Mouse (Mus musculus): Measurements from ENCODE around the gene Nmrk1. TPM values are rescaled to one million over a fixed set of nuclear protein-coding genes. Genes with fewer than 3 reads are reported as not detected.
A peak's percentile ranks its signal among the peaks of the same experiment; 100 is the strongest.

Gene Nmrk1
- polyA plus RNA-seq, 1 experiment = 4.0 TPM

- Histone ChIP-seq H3K4me3 (ENCODE audit: extremely low read depth, insufficient read depth, insufficient read length) (no peak overlapping the region), H3K36me3 (ENCODE audit: control insufficient read depth, insufficient read depth, low read length) (peaks cover 8% of the 10 kb centered on the region), H3K4me1 (ENCODE audit: control insufficient read depth, insufficient read depth, insufficient read length) (peaks cover 3% of the 10 kb centered on the region; the same call in 1 of the 2 replicates), H3K27ac (ENCODE audit: insufficient read depth, low read length) (no peak overlapping the region), H3K27me3 (ENCODE audit: control insufficient read depth, insufficient read depth, low read length) (no peaks in the 10 kb centered on the region)
- DNase-seq (ENCODE audit: low read depth in 1 of 2, low spot score in 2 of 2) = no peak
- WGBS = 88% methylated on average over 4 of the region's 4 CpGs
- TF ChIP-seq CTCF (IDR thresholded peaks at IDR 0.05; ENCODE audit: extremely low read depth, insufficient read depth, insufficient read length, insufficient replicate concordance) = no peak
- TF ChIP-seq POLR2A (IDR thresholded peaks at IDR 0.05; ENCODE audit: low read depth, low read length) = no peak
These were observed 9.3 kb downstream of the Nmrk1 start for GRCm38 (mm10) chr19:18641001-18641400.

DNA sequence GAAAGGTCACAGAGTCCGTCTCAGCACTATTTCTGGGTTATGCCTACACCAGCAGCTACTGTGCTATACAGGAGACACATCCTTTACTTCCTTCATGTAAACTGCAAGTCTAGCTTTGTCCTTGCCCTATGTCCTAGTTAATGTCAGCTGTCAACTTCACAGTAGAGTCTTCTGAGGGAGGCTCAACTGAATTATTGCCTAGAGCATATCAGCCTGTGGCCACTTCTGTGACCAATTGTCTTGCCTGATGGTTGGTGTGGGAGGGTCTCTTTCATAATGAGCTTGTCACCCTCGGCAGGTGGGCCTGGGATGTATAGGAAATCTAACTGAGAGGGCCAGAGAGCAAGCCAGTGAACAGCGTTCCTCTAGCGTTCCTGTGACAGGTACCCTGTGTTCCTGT is 11.7 kb downstream of the Nmrk1 start:
- Histone ChIP-seq H3K36me3 (ENCODE audit: control insufficient read depth, insufficient read depth, low read length) (peaks cover 8% of the 10 kb centered on the region), H3K27ac (ENCODE audit: insufficient read depth, low read length) (no peak overlapping the region), H3K4me3 (ENCODE audit: extremely low read depth, insufficient read depth, insufficient read length) (no peak overlapping the region), H3K4me1 (ENCODE audit: control insufficient read depth, insufficient read depth, insufficient read length) (peaks cover 9% of the 10 kb centered on the region; the same call in 1 of the 2 replicates), H3K27me3 (ENCODE audit: control insufficient read depth, insufficient read depth, low read length) (no peaks in the 10 kb centered on the region)
- DNase-seq (ENCODE audit: low read depth in 1 of 2, low spot score in 2 of 2) = no peak
- TF ChIP-seq CTCF (IDR thresholded peaks at IDR 0.05; ENCODE audit: extremely low read depth, insufficient read depth, insufficient read length, insufficient replicate concordance) (no peak), POLR2A (IDR thresholded peaks at IDR 0.05; ENCODE audit: low read depth, low read length) (no peak)
- WGBS = 91% methylated on average over 4 of the region's 4 CpGs

DNA sequence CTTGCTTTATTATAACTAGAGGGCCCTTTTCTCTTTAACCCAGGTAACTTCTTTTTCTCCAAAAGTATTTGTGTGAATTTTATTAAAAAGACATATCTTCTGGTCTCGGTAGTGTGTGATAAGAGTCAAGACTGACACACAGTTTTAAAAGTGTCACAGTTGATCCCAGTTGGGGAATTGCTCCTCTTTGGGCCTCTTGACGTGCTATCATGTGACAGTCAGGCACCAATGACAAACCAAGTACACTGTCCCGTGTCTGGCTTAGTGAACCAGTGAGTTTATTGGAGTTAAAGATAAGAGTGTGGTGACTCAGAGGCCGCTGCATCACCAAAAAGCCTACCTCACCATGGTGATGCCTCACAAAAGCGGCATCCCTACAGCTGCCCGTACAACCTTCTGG is 12.3 kb downstream of the Nmrk1 start:
- Histone ChIP-seq H3K4me1 (ENCODE audit: control insufficient read depth, insufficient read depth, insufficient read length) (peaks cover 9% of the 10 kb centered on the region; the same call in 1 of the 2 replicates), H3K36me3 (ENCODE audit: control insufficient read depth, insufficient read depth, low read length) (peaks cover 8% of the 10 kb centered on the region), H3K27me3 (ENCODE audit: control insufficient read depth, insufficient read depth, low read length) (no peaks in the 10 kb centered on the region), H3K27ac (ENCODE audit: insufficient read depth, low read length) (no peak overlapping the region), H3K4me3 (ENCODE audit: extremely low read depth, insufficient read depth, insufficient read length) (no peak overlapping the region)
- TF ChIP-seq POLR2A (IDR thresholded peaks at IDR 0.05; ENCODE audit: low read depth, low read length) (no peak), CTCF (IDR thresholded peaks at IDR 0.05; ENCODE audit: extremely low read depth, insufficient read depth, insufficient read length, insufficient replicate concordance) (no peak)
- no peak for DNase-seq (ENCODE audit: low read depth in 1 of 2, low spot score in 2 of 2)
- WGBS = 88% methylated on average over 6 of the region's 6 CpGs

DNA sequence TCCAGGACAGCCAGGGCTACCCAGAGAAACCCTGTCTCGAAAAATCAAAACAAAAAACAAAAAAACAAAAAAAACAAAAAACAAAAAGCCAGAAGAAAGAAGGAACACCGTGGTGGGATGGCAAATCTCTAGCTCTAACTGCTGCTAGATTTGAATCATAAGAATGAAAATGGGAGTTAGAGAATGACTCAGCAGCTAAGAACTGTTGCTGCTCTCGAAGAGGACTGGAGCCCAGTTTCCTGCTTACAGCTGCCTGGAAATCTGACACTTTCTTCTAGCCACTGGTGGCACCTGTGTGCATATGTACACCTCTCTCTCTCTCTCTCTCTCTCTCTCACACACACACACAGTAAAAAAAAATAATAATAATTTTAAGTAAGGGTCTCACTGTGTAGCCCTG is 14.6 kb downstream of the Nmrk1 start:
- no peak overlapping the region for H3K4me3 ChIP-seq (ENCODE audit: extremely low read depth, insufficient read depth, insufficient read length)
- TF ChIP-seq POLR2A (IDR thresholded peaks at IDR 0.05; ENCODE audit: low read depth, low read length) (no peak), CTCF (IDR thresholded peaks at IDR 0.05; ENCODE audit: extremely low read depth, insufficient read depth, insufficient read length, insufficient replicate concordance) (no peak)
- H3K27me3 ChIP-seq (ENCODE audit: control insufficient read depth, insufficient read depth, low read length) = no peaks in the 10 kb centered on the region
- H3K27ac ChIP-seq (ENCODE audit: insufficient read depth, low read length) = peak overlapping the region; percentile 31
- 38% methylated on average over 3 of the region's 3 CpGs for WGBS
- no peak for DNase-seq (ENCODE audit: low read depth in 1 of 2, low spot score in 2 of 2)
- H3K4me1 ChIP-seq (ENCODE audit: control insufficient read depth, insufficient read depth, insufficient read length) = peaks cover 6% of the 10 kb centered on the region; the same call in 1 of the 2 replicates
- H3K36me3 ChIP-seq (ENCODE audit: control insufficient read depth, insufficient read depth, low read length) = peaks cover 8% of the 10 kb centered on the region

DNA sequence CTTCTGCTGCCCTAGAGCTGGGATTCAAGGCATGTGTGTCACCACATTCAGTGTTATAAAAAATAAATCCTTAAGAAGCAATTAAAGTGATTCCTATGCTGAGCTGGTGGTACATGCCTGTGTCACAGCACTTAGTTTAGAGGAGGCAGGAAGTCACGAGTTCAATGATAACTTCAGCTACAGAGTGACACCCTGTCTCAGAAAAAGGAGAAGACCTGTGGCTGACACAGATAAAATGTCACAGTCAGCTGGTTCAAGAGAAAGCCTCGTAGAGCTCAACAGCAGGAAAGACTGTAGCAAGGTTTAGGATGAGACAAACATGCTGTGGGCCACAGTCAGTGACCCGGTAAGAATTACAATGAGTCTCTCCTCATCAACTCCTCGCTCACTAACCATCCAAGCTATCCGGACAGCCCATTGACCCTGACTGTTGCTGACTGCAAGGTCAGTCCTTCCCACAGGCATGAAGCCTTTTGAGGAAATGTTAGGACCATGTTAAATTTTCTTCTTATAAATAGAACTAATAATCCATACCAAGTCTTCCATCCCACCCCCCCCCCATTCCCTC is 15.2 kb downstream of the Nmrk1 start:
- no peak for TF ChIP-seq CTCF (IDR thresholded peaks at IDR 0.05; ENCODE audit: extremely low read depth, insufficient read depth, insufficient read length, insufficient replicate concordance)
- TF ChIP-seq POLR2A (IDR thresholded peaks at IDR 0.05; ENCODE audit: low read depth, low read length) = no peak
- DNase-seq (ENCODE audit: low read depth in 1 of 2, low spot score in 2 of 2) = no peak
- Histone ChIP-seq H3K4me3 (ENCODE audit: extremely low read depth, insufficient read depth, insufficient read length) (no peak overlapping the region), H3K36me3 (ENCODE audit: control insufficient read depth, insufficient read depth, low read length) (peaks cover 6% of the 10 kb centered on the region), H3K4me1 (ENCODE audit: control insufficient read depth, insufficient read depth, insufficient read length) (peaks cover 6% of the 10 kb centered on the region; the same call in 1 of the 2 replicates), H3K27me3 (ENCODE audit: control insufficient read depth, insufficient read depth, low read length) (no peaks in the 10 kb centered on the region), H3K27ac (ENCODE audit: insufficient read depth, low read length) (peak overlapping the region; percentile 31)
- WGBS = 43% methylated on average over 5 of the region's 5 CpGs

- 92% methylated on average over 9 of the region's 9 CpGs for WGBS
- no peak overlapping the region for H3K27ac ChIP-seq (ENCODE audit: insufficient read depth, low read length)
- DNase-seq (ENCODE audit: low read depth in 1 of 2, low spot score in 2 of 2) = no peak
- TF ChIP-seq CTCF (IDR thresholded peaks at IDR 0.05; ENCODE audit: extremely low read depth, insufficient read depth, insufficient read length, insufficient replicate concordance) (no peak), POLR2A (IDR thresholded peaks at IDR 0.05; ENCODE audit: low read depth, low read length) (no peak)
- peaks cover 3% of the 10 kb centered on the region; the same call in 1 of the 2 replicates for H3K36me3 ChIP-seq (ENCODE audit: control insufficient read depth, insufficient read depth, low read length)
- H3K4me3 ChIP-seq (ENCODE audit: extremely low read depth, insufficient read depth, insufficient read length) = no peak overlapping the region
- H3K27me3 ChIP-seq (ENCODE audit: control insufficient read depth, insufficient read depth, low read length) = no peaks in the 10 kb centered on the region
- peaks cover 6% of the 10 kb centered on the region; the same call in 1 of the 2 replicates for H3K4me1 ChIP-seq (ENCODE audit: control insufficient read depth, insufficient read depth, insufficient read length)
These were observed 16.2 kb downstream of the Nmrk1 start for GRCm38 (mm10) chr19:18647775-18648557.

DNA sequence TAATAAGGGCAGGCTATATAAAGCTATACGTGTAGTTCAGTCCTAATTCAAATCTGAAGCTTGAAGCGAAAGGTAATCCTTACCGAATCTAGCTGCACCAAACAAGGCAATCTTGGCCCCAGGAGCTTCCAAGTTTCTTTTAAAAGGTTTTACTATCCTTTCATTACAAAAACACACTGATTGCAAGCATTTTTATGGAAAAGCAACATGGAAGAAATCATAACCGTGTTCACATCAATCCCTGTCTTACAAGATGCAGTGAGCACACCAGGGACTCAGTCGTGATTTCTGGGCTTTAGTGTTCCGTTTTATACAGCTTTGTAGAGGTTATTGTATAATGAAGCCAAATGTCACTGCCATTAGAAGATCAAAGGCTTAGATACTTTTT is 16.8 kb downstream of the Nmrk1 start:
- WGBS = 93% methylated on average over 6 of the region's 6 CpGs
- Histone ChIP-seq H3K27me3 (ENCODE audit: control insufficient read depth, insufficient read depth, low read length) (no peaks in the 10 kb centered on the region), H3K4me3 (ENCODE audit: extremely low read depth, insufficient read depth, insufficient read length) (no peak overlapping the region), H3K36me3 (ENCODE audit: control insufficient read depth, insufficient read depth, low read length) (peaks cover 3% of the 10 kb centered on the region; the same call in 1 of the 2 replicates), H3K27ac (ENCODE audit: insufficient read depth, low read length) (no peak overlapping the region), H3K4me1 (ENCODE audit: control insufficient read depth, insufficient read depth, insufficient read length) (peaks cover 6% of the 10 kb centered on the region; the same call in 1 of the 2 replicates)
- no peak for DNase-seq (ENCODE audit: low read depth in 1 of 2, low spot score in 2 of 2)
- TF ChIP-seq POLR2A (IDR thresholded peaks at IDR 0.05; ENCODE audit: low read depth, low read length) (no peak), CTCF (IDR thresholded peaks at IDR 0.05; ENCODE audit: extremely low read depth, insufficient read depth, insufficient read length, insufficient replicate concordance) (no peak)

All from spleen, adult 2 months (tissue).